Mouse (Mus musculus) megakaryocyte, embryonic 14.5 days (primary cell): Measurements from ENCODE around the gene Dennd2a.

ENCODE experiments used
- FLI1 ChIP-seq: IDR thresholded peaks from 2 replicates; pipeline ENCODE4 v1.6.1; 2012; ENCODE audit warnings: low read length, inconsistent platforms, mixed read lengths
- GATA1 ChIP-seq: IDR thresholded peaks from 3 replicates; pipeline ENCODE4 v1.6.1; 2012; ENCODE audit warnings: mixed read lengths, low read length, inconsistent platforms, borderline replicate concordance

DNA sequence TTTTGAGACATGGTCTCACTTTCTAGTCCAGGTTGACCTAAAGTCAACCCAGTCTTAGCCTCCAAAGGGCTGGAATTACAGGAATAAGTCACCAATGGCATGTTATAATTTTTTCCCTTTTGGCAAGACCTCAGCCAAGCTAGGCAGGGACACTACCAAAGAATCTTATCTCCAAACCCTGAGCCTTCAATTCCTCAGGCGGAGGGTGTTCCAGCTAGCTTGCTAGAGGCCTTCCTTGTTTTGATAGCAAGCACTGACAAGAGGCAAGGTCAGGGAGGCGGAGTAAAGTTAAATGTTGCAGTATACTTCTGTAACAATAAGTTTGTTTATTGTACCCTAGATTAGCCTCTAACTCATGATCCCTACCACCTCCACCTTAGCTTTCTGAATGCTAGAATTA lies 132.5 kb downstream of the Dennd2a start:
- no peak for TF ChIP-seq GATA1
- no peak for TF ChIP-seq FLI1
